Mouse (Mus musculus) lung, embryonic 15.5 days (tissue): ENCODE results near the gene Mrs2. TPM values are rescaled to one million over a fixed set of nuclear protein-coding genes. Genes with fewer than 3 reads are reported as not detected.
A peak's percentile ranks its signal among the peaks of the same experiment; 100 is the strongest.

Experiments
- ATAC-seq: fragments of 200-750 bp; cut with Nextera tagmentation; 2 replicates; pipeline ENCODE4 v1.8.0; 2017; ENCODE audit warnings: moderate number of reproducible peaks, borderline replicate concordance; ENCODE audit not compliant: low FRiP score, low TSS enrichment; ENCODE audit errors: extremely low read depth
- H3K27ac ChIP-seq: fragments of 300-500 bp; sonication (generic); 2 replicates; pipeline ENCODE4 v1.5.1; 2015; ENCODE audit warnings: moderate library complexity, mild to moderate bottlenecking, inconsistent platforms
- H3K27me3 ChIP-seq: fragments of 300-500 bp; sonication (generic); 2 replicates; pipeline ENCODE4 v1.6.1; 2015; ENCODE audit warnings: inconsistent platforms
- H3K36me3 ChIP-seq: fragments of 300-500 bp; sonication (generic); 2 replicates; pipeline ENCODE4 v1.6.1; 2015; ENCODE audit warnings: inconsistent platforms
- H3K4me1 ChIP-seq: fragments of 300-500 bp; sonication (generic); 2 replicates; pipeline ENCODE4 v1.6.1; 2015; ENCODE audit warnings: inconsistent platforms
- H3K4me2 ChIP-seq: fragments of 300-500 bp; sonication (generic); 2 replicates; pipeline ENCODE4 v1.6.1; 2015; ENCODE audit warnings: inconsistent platforms, mild to moderate bottlenecking, moderate library complexity
- H3K4me3 ChIP-seq: fragments of 300-500 bp; sonication (generic); 2 replicates; pipeline ENCODE4 v1.5.1; 2015; ENCODE audit warnings: mild to moderate bottlenecking, inconsistent platforms
- H3K9ac ChIP-seq: fragments of 300-500 bp; sonication (generic); 2 replicates; pipeline ENCODE4 v1.6.1; 2015; ENCODE audit warnings: inconsistent platforms
- H3K9me3 ChIP-seq: fragments of 300-500 bp; sonication (generic); 2 replicates; pipeline ENCODE4 v1.6.1; 2016; ENCODE audit warnings: inconsistent platforms
- WGBS: fragments of 180-500 bp; shearing (Covaris S2); methylation state at CpG from one replicate; pipeline ENCODE4 v1.1.7; 2015; 5-methylcytosine and 5-hydroxymethylcytosine counted together
- polyA plus RNA-seq: library from polyadenylated mRNA; unstranded; fragments of >200 nt; fragmentation: Nextera tagmentation; extraction: Ambion mirVana; gene quantifications from 2 replicates; pipeline ENCODE4 v1.2.1, GENCODE M21; 2015

Mrs2 gene
- polyA plus RNA-seq, 1 experiment from 2014 or later: 16.8 TPM

- Histone ChIP-seq H3K27me3 (no peaks in the 10 kb centered on the region), H3K4me3 (no peak overlapping the region), H3K4me1 (peaks cover 15% of the 10 kb centered on the region; the same call in 1 of the 2 replicates), H3K27ac (no peak overlapping the region), H3K36me3 (no peaks in the 10 kb centered on the region), H3K9me3 (no peaks in the 10 kb centered on the region), H3K4me2 (no peak overlapping the region), H3K9ac (no peak overlapping the region)
- no peak for ATAC-seq
- WGBS: 58% methylated on average over 5 of the region's 5 CpGs
Measured at GRCm38 (mm10) chr13:24947158-24947557, 73.0 kb downstream of the Mrs2 start.

- Histone ChIP-seq H3K27ac (peak overlapping the region; percentile 58), H3K9me3 (no peaks in the 10 kb centered on the region), H3K4me1 (peaks cover 8% of the 10 kb centered on the region; the same call in 1 of the 2 replicates), H3K9ac (no peak overlapping the region), H3K4me3 (no peak overlapping the region), H3K27me3 (no peaks in the 10 kb centered on the region), H3K36me3 (no peaks in the 10 kb centered on the region), H3K4me2 (no peak overlapping the region)
- WGBS: 15% methylated on average over 4 of the region's 4 CpGs
- ATAC-seq: peak; percentile 87
Measured at GRCm38 (mm10) chr13:24945567-24945966, 74.6 kb downstream of the Mrs2 start.

- Histone ChIP-seq H3K36me3 (no peaks in the 10 kb centered on the region), H3K4me1 (peaks cover 4% of the 10 kb centered on the region; the same call in 1 of the 2 replicates), H3K4me3 (no peak overlapping the region), H3K27ac (no peak overlapping the region), H3K9ac (no peak overlapping the region), H3K27me3 (no peaks in the 10 kb centered on the region), H3K4me2 (no peak overlapping the region), H3K9me3 (no peaks in the 10 kb centered on the region)
- 54% methylated on average over 8 of the region's 8 CpGs for WGBS
- no peak for ATAC-seq
Measured at GRCm38 (mm10) chr13:24943303-24943702, 76.9 kb downstream of the Mrs2 start.

DNA sequence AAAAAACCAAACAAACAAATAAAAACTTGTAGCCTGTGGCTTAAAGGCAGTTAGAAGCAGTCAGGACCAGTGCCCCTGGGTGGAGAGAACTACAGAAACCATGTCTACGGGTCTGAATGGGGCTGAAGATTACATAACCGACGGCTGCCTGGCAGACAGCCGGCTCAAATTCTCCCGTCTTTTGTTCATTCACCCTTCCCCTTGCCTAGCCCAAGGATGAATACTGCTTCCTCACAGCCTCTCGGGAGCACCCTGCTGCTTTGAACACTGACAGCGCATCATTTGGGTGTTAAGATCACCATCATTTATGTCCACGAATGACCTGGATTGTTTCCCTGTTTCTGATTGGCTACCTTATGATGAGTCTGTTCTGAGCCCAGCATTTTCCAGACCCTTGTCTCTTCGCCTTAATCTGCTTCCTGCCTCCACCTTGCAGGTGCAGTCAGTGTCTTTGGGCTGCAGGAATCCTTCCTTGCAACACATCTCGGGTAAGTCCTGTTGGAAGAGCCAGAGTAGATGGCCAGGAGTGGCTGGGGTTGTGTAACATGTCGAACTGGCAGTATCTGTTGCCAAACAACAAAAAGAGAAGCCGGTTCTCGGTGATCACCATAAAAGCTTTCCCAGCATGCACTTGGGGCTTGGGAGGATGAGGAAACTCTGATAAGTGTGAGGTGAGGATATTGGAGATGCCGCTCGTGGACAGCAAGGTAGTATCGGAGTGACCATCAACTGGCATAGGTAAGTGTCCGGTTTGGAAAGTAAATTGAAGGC lies 77.5 kb downstream of the Mrs2 start, which contains the start of gene Gpld1:
Gpld1 (plus strand) TSS at position 641 of the 771 bp plus-strand sequence.
- WGBS: 57% methylated on average over 17 of the region's 17 CpGs
- Histone ChIP-seq H3K4me2 (no peak within 1 kb of the TSS), H3K36me3 (no peaks in the 10 kb centered on the region), H3K27ac (no peak within 1 kb of the TSS), H3K27me3 (no peaks in the 10 kb centered on the region), H3K4me1 (peaks cover 9% of the 10 kb centered on the region), H3K9ac (no peak within 1 kb of the TSS), H3K9me3 (no peaks in the 10 kb centered on the region), H3K4me3 (no peak within 1 kb of the TSS)
- ATAC-seq: no peak

GRCm38 (mm10) chr13:24939472-24939871 lies 80.7 kb downstream of the Mrs2 start:
- no peak overlapping the region for H3K27ac ChIP-seq
- no peak for ATAC-seq
- H3K4me2 ChIP-seq: no peak overlapping the region
- no peaks in the 10 kb centered on the region for H3K27me3 ChIP-seq
- no peaks in the 10 kb centered on the region for H3K36me3 ChIP-seq
- WGBS: 81% methylated on average over 9 of the region's 9 CpGs
- peaks cover 9% of the 10 kb centered on the region for H3K4me1 ChIP-seq
- no peaks in the 10 kb centered on the region for H3K9me3 ChIP-seq
- no peak overlapping the region for H3K9ac ChIP-seq
- H3K4me3 ChIP-seq: no peak overlapping the region

DNA sequence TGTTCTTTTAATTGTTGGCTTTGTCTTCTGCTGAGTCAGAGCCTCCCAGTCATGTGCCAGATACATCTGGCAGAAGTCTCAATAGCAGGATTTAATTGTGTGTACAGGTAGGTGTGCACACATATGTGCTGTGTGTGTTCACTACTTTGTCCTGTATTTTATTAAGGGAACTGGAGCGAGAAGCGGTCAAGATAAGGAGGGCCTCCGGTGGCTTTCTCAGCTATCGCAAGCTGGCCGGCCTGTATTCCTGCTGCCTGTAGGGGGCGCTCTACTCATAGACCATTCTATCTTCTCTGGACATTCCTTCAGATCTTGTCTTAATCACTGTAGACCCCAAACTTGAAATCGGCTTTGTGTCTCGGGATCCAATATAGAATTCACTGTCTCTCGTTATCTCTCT lies 81.5 kb downstream of the Mrs2 start:
- no peak for ATAC-seq
- H3K36me3 ChIP-seq: no peaks in the 10 kb centered on the region
- no peak overlapping the region for H3K4me3 ChIP-seq
- H3K9me3 ChIP-seq: no peaks in the 10 kb centered on the region
- H3K27me3 ChIP-seq: no peaks in the 10 kb centered on the region
- H3K27ac ChIP-seq: no peak overlapping the region
- no peak overlapping the region for H3K9ac ChIP-seq
- H3K4me2 ChIP-seq: peak overlapping the region; percentile 84; the same call in 1 of the 2 replicates
- 35% methylated on average over 9 of the region's 9 CpGs for WGBS
- H3K4me1 ChIP-seq: peaks cover 9% of the 10 kb centered on the region

DNA sequence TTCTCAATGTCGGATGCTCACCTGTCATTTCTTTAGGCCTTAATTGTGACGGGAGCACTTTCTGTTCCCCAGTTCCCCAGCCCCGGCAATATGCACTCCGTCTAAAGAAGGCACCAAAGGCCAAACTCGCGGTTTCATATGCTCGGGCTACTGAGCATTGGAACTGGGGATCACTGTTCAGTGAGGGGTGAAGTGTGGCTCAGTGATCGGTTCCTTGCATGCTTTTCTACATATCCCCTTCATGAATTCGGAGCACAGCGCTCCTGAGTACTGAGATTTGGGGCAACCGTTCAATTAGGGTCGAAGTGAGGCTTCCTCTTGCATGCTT lies 82.4 kb downstream of the Mrs2 start:
- H3K27ac ChIP-seq: peak overlapping the region; percentile 80; the same call in 1 of the 2 replicates
- no peaks in the 10 kb centered on the region for H3K27me3 ChIP-seq
- H3K4me2 ChIP-seq: peak overlapping the region; percentile 84
- 16% methylated on average over 12 of the region's 12 CpGs for WGBS
- H3K36me3 ChIP-seq: no peaks in the 10 kb centered on the region
- H3K4me1 ChIP-seq: peaks cover 9% of the 10 kb centered on the region
- H3K9ac ChIP-seq: peak overlapping the region; percentile 88
- no peaks in the 10 kb centered on the region for H3K9me3 ChIP-seq
- ATAC-seq: peak; percentile 8; the same call in 1 of the 2 replicates
- peak overlapping the region; percentile 90 for H3K4me3 ChIP-seq

Other genes starting within 250 kb of the Mrs2 start
- 16.8 and 19.0 TPM in 2 replicates for gene BC005537, start 218.7 kb downstream of the Mrs2 start, polyA plus RNA-seq
- gene Acot13, start 188.8 kb downstream of the Mrs2 start, polyA plus RNA-seq: 65.4 and 68.6 TPM in 2 replicates
- gene Tdp2, start 188.7 kb downstream of the Mrs2 start, polyA plus RNA-seq: 57.6 and 58.9 TPM in 2 replicates
- 0.13 and 0.25 TPM in 2 replicates for gene D130043K22Rik, start 175.2 kb downstream of the Mrs2 start, polyA plus RNA-seq
- gene Aldh5a1, start 82.7 kb downstream of the Mrs2 start, polyA plus RNA-seq: 9.1 and 9.8 TPM in 2 replicates
- gene Gpld1, start 77.2 kb downstream of the Mrs2 start, polyA plus RNA-seq: 1.6 and 1.9 TPM in 2 replicates
- gene Dcdc2a, start 35.6 kb upstream of the Mrs2 start, polyA plus RNA-seq: 0.62 and 0.87 TPM in 2 replicates